In the genomic region with DNA sequence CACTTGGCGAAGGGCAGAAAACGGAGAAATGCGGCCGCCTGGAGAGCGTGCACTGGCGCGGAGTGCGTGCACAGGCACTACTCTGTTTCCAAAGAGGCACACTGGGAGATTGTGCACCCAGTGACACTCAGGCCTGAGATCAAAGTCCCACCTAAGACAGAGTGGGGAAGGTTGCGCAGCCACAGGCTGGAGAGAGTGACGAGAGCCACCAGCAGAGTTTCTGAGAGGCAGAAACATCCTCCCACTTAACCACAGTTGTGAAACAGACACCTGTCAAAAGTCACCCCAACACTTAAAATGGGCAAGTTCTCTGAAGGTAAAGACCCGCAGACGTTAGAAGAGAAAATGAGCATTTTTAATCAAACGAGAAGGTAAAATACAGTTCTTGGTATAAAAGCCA, we compare ENCODE assay signal across 15 mouse cellular contexts.
DNase-seq lines count a peak whose midpoint lies in the region; ATAC-seq and TF ChIP-seq lines count a peak whose summit lies in the region.
"Had no signal": no experiment of that assay in that cellular context is flagged by ENCODE, and none has a peak within 500 bp of the region (broad histone marks: within the 10 kb centered on the region; RNA-seq: fewer than 3 reads in every experiment).

No protein-coding gene starts in this region.

- H3K9me3 ChIP-seq in liver, embryonic 11.5 days (ENCODE audit: control insufficient read depth, low read length): no peaks in the 10 kb centered on the region
- H3K9me3 ChIP-seq in CH12.LX (replicated peaks; ENCODE audit: low read length): no peaks in the 10 kb centered on the region
- H3K9me3 ChIP-seq: embryonic facial prominence, embryonic 10.5 days; intestine, embryonic 15.5 days had no signal

- no peaks in the 10 kb centered on the region for H3K36me3 ChIP-seq in liver, adult 2 months (ENCODE audit: control insufficient read depth, insufficient read depth, low read length)
- H3K36me3 ChIP-seq in liver, embryonic 11.5 days (ENCODE audit: control insufficient read depth, insufficient read depth, low read length): no peaks in the 10 kb centered on the region
- peaks cover 0 to 1% of the 10 kb centered on the region in 2 experiments for H3K36me3 ChIP-seq in CH12.LX (replicated peaks in 1 of 2; ENCODE audit: control insufficient read depth in 1 of 2, insufficient read depth in 1 of 2, low read length in 1 of 2)
- H3K36me3 ChIP-seq: embryonic facial prominence, embryonic 10.5 days; intestine, embryonic 15.5 days; liver, embryonic 13.5 days had no signal

- 68% methylated on average over 13 of the region's 13 CpGs for whole genome bisulfite sequencing in liver, adult 2 months
- WGBS in liver, embryonic 11.5 days: 84% methylated on average over 13 of the region's 13 CpGs

- no peak for TF ChIP-seq POLR2A in liver, adult 2 months (IDR thresholded peaks at IDR 0.05; ENCODE audit: extremely low read depth, insufficient read depth, low read length)
- peak; percentile 57; the same call in 1 of the 2 replicates for TF ChIP-seq POLR2A in CH12.LX (IDR thresholded peaks at IDR 0.05; ENCODE audit: low read depth, low read length)

- peak; percentile 85 for TF ChIP-seq EP300 in CH12.LX (IDR thresholded peaks at IDR 0.05; ENCODE audit: low read length)

- in situ Hi-C loops in CH12.LX (cut with MboI; ENCODE audit: low pct_ligation_motif_present, low pct_unique_long_range_greater_than_20kb, low sequenced_read_pairs): no loop called here

- peak; percentile 13 for TF ChIP-seq RAD21 in CH12.LX (IDR thresholded peaks at IDR 0.05; ENCODE audit: low read depth, low read length)

- no peaks in the 10 kb centered on the region for H3K4me1 ChIP-seq in liver, adult 2 months (ENCODE audit: control insufficient read depth, insufficient read depth, low read length)
- no peaks in the 10 kb centered on the region for H3K4me1 ChIP-seq in liver, embryonic 11.5 days (replicated peaks; ENCODE audit: control insufficient read depth, insufficient read depth, low read length)
- peaks cover 32 to 72% of the 10 kb centered on the region in 2 experiments for H3K4me1 ChIP-seq in CH12.LX (ENCODE audit: control insufficient read depth in 1 of 2, insufficient read depth in 2 of 2)
- H3K4me1 ChIP-seq: embryonic facial prominence, embryonic 10.5 days; intestine, embryonic 15.5 days had no signal

- no peaks in the 10 kb centered on the region for H3K79me2 ChIP-seq in liver, adult 2 months (ENCODE audit: control insufficient read depth, insufficient read depth, low read length)
- H3K79me2 ChIP-seq in CH12.LX (replicated peaks; ENCODE audit: control insufficient read depth, extremely low read depth, insufficient read depth, poor library complexity, severe bottlenecking): no peaks in the 10 kb centered on the region

- no peak overlapping the region for H3K4me2 ChIP-seq in liver, embryonic 11.5 days
- peak overlapping the region; percentile 91; the same call in 1 of the 2 replicates for H3K4me2 ChIP-seq in CH12.LX (ENCODE audit: insufficient read depth, low read depth, poor library complexity, severe bottlenecking)
- H3K4me2 ChIP-seq: intestine, embryonic 15.5 days; liver, embryonic 13.5 days had no signal

- peak; percentile 58 for DNase-seq in liver, adult 2 months (ENCODE audit: extremely low read depth, low read depth, low spot score)
- DNase-seq in liver, embryonic 11.5 days (ENCODE audit: low spot score): no peak
- DNase-seq in CH12.LX (ENCODE audit: extremely low read depth): peak; percentile 76
- DNase-seq in thymus, postnatal 14 days: peak; percentile 85
- DNase-seq in urinary bladder, postnatal 10 days (ENCODE audit: low spot score): no peak
- no peak for DNase-seq in right cerebral cortex, adult 18-20 months
- no peak for DNase-seq in embryo, embryonic 9.5 days (ENCODE audit: extremely low spot score)
- DNase-seq: cerebellum, adult 8-10 months; heart, postnatal 4 days; kidney, postnatal 4 days; liver, embryonic 13.5 days had no signal

- H3K4me3 ChIP-seq in liver, adult 2 months (ENCODE audit: insufficient read depth, low read depth, low read length): no peak overlapping the region
- no peak overlapping the region for H3K4me3 ChIP-seq in liver, embryonic 11.5 days (ENCODE audit: low read depth, low read length)
- peak overlapping the region; percentile 21 to 52 (median 44) for H3K4me3 ChIP-seq in CH12.LX (replicated peaks in 1 of 3; ENCODE audit: low read depth in 2 of 3, low read length in 2 of 3, poor library complexity in 1 of 3)
- H3K4me3 ChIP-seq: embryonic facial prominence, embryonic 10.5 days; intestine, embryonic 15.5 days; liver, embryonic 13.5 days had no signal

- dilution Hi-C loops in CH12.LX (cut with MboI; ENCODE audit: extremely low pct_ligation_motif_present, extremely low pct_unique_long_range_greater_than_20kb, low sequenced_read_pairs): no loop called here

- no peak for ATAC-seq in liver, embryonic 11.5 days (replicated peaks; ENCODE audit: low FRiP score)
- 0 out of 2 replicates have a peak, but pooled peaks have one; percentile 21 for ATAC-seq in monocyte, adult 5-6 weeks (replicated peaks; ENCODE audit: insufficient number of reproducible peaks, low FRiP score, low TSS enrichment, poor library complexity, severe bottlenecking)
- ATAC-seq: intestine, embryonic 15.5 days had no signal

- TF ChIP-seq CTCF in liver, adult 2 months (IDR thresholded peaks at IDR 0.05; ENCODE audit: low read depth, low read length): no peak
- TF ChIP-seq CTCF in CH12.LX (conservative IDR thresholded peaks at IDR 0.05 in 1 of 2, IDR thresholded peaks at IDR 0.05 in 1 of 2; ENCODE audit: low read depth in 2 of 2, low read length in 2 of 2): no peak

- H3K9ac ChIP-seq in liver, adult 2 months (ENCODE audit: low read depth, low read length): no peak overlapping the region
- H3K9ac ChIP-seq in liver, embryonic 11.5 days (ENCODE audit: low read depth, low read length): no peak overlapping the region
- H3K9ac ChIP-seq in CH12.LX (ENCODE audit: insufficient read depth, low read depth): peak overlapping the region; percentile 62
- H3K9ac ChIP-seq: intestine, embryonic 15.5 days; liver, embryonic 13.5 days had no signal

- no peak overlapping the region for H3K27ac ChIP-seq in liver, adult 2 months (replicated peaks; ENCODE audit: insufficient read depth, low read depth, low read length)
- H3K27ac ChIP-seq in liver, embryonic 11.5 days (ENCODE audit: low read depth, low read length): no peak overlapping the region
- peak overlapping the region; percentile 96 for H3K27ac ChIP-seq in CH12.LX (ENCODE audit: insufficient read depth, low read depth)
- H3K27ac ChIP-seq: embryonic facial prominence, embryonic 10.5 days; intestine, embryonic 15.5 days; liver, embryonic 13.5 days; macrophage had no signal

- H3K27me3 ChIP-seq in liver, adult 2 months (ENCODE audit: control insufficient read depth, insufficient read depth, low read length): no peaks in the 10 kb centered on the region
- no peaks in the 10 kb centered on the region for H3K27me3 ChIP-seq in liver, embryonic 11.5 days (replicated peaks; ENCODE audit: control insufficient read depth, insufficient read depth, low read length)
- H3K27me3 ChIP-seq in CH12.LX (replicated peaks): no peaks in the 10 kb centered on the region
- H3K27me3 ChIP-seq: intestine, embryonic 15.5 days; liver, embryonic 13.5 days had no signal

TF ChIP-seq in CH12.LX, 34 proteins besides CTCF, POLR2A, EP300 and RAD21:
- no peak; the same call in 1 of the 2 replicates for TF ChIP-seq MYC (IDR thresholded peaks at IDR 0.05; ENCODE audit: low read depth, low read length)
- TF ChIP-seq ELF1 (IDR thresholded peaks at IDR 0.05; ENCODE audit: low read depth, low read length): no peak
- TF ChIP-seq RCOR1 (conservative IDR thresholded peaks at IDR 0.05; ENCODE audit: low read depth, low read length): 0 out of 2 replicates have a peak, but pooled peaks have one; percentile 50
- TF ChIP-seq ETS1 (conservative IDR thresholded peaks at IDR 0.05; ENCODE audit: low read depth, low read length): peak; percentile 79
- TF ChIP-seq ZC3H11A (IDR thresholded peaks at IDR 0.05; ENCODE audit: low read depth, low read length): no peak
- TF ChIP-seq ZNF384 (IDR thresholded peaks at IDR 0.05; ENCODE audit: low read depth, low read length): peak; percentile 50; the same call in 1 of the 2 replicates
- peak; percentile 87 for TF ChIP-seq TCF12 (IDR thresholded peaks at IDR 0.05; ENCODE audit: low read depth, low read length)
- TF ChIP-seq CHD2 (IDR thresholded peaks at IDR 0.05; ENCODE audit: low read length): peak; percentile 68
- peak; percentile 48; the same call in 1 of the 2 replicates for TF ChIP-seq MAFK (IDR thresholded peaks at IDR 0.05; ENCODE audit: insufficient replicate concordance, low read length)
- TF ChIP-seq SMC3 (IDR thresholded peaks at IDR 0.05; ENCODE audit: low read depth, low read length): peak; percentile 8; the same call in 1 of the 2 replicates
- TF ChIP-seq NELFE (IDR thresholded peaks at IDR 0.05; ENCODE audit: low read depth, low read length): 0 out of 2 replicates have a peak, but pooled peaks have one; percentile 25
- peak; percentile 77 for TF ChIP-seq SIN3A (IDR thresholded peaks at IDR 0.05; ENCODE audit: low read length)
- no peak for TF ChIP-seq ZMIZ1 (IDR thresholded peaks at IDR 0.05; ENCODE audit: low read depth, low read length)
- TF ChIP-seq BHLHE40 (IDR thresholded peaks at IDR 0.05; ENCODE audit: low read depth, low read length): peak; percentile 79
- peak; percentile 48; the same call in 1 of the 2 replicates for TF ChIP-seq JUN (IDR thresholded peaks at IDR 0.05; ENCODE audit: insufficient read depth, low read depth, low read length)
- TF ChIP-seq MEF2A (IDR thresholded peaks at IDR 0.05; ENCODE audit: borderline replicate concordance, low read depth, low read length): peak; percentile 73
- peak; percentile 38; the same call in 1 of the 2 replicates for TF ChIP-seq NRF1 (IDR thresholded peaks at IDR 0.05; ENCODE audit: low read depth, low read length)
- peak; percentile 70; the same call in 1 of the 2 replicates for TF ChIP-seq MAZ (IDR thresholded peaks at IDR 0.05; ENCODE audit: low read depth, low read length)
- 0 out of 2 replicates have a peak, but pooled peaks have one; percentile 49 for TF ChIP-seq TBP (conservative IDR thresholded peaks at IDR 0.05; ENCODE audit: low read depth, low read length)
- peak; percentile 49 for TF ChIP-seq JUND (conservative IDR thresholded peaks at IDR 0.05; ENCODE audit: low read depth, low read length)
- TF ChIP-seq PAX5 (IDR thresholded peaks at IDR 0.05; ENCODE audit: low read length): no peak

Comparison
In these comparisons a context has a peak if more than half of its experiments do, and no peak if none do; other contexts are left out.
1. DNase-seq: peak in liver, adult 2 months (single experiment), CH12.LX (single experiment) and thymus, postnatal 14 days (single experiment); none in liver, embryonic 11.5 days (single experiment), urinary bladder, postnatal 10 days (single experiment), right cerebral cortex, adult 18-20 months (single experiment) and embryo, embryonic 9.5 days (single experiment).
2. H3K4me3 ChIP-seq: peak in CH12.LX (3 of 3); none in liver, adult 2 months (single experiment) and liver, embryonic 11.5 days (single experiment).